Mouse (Mus musculus) cerebellum, postnatal 14 days (tissue): ENCODE measurements around the gene Adcy9.
"Not testable (repeated sequence)": the region's sequence is repeated elsewhere in the genome, so short reads cannot be mapped to it uniquely, and the experiment has no call there.

Experiments
- DNase-seq, 2 experiments: peaks; one replicate each; pipeline ENCODE4 v3.0.0; 2021; ENCODE audit warnings: mixed read lengths in 2 of 2

Adcy9 gene

GRCm38 (mm10) chr16:4381487-4381886 is 38.8 kb downstream of the Adcy9 start:
- DNase-seq: no peak

- no peak for DNase-seq
These were observed 41.5 kb downstream of the Adcy9 start for GRCm38 (mm10) chr16:4378788-4379187.

- no peak for DNase-seq
These were observed 42.7 kb downstream of the Adcy9 start for GRCm38 (mm10) chr16:4377556-4377955.

- no peak for DNase-seq
These were observed 45.4 kb downstream of the Adcy9 start for GRCm38 (mm10) chr16:4374780-4375380.

- DNase-seq: no peak
These were observed 46.0 kb downstream of the Adcy9 start for GRCm38 (mm10) chr16:4374270-4374669.

- no peak for DNase-seq
These were observed 49.3 kb downstream of the Adcy9 start for GRCm38 (mm10) chr16:4371039-4371438.

GRCm38 (mm10) chr16:4370141-4370541 is 50.2 kb downstream of the Adcy9 start:
- DNase-seq: peak; percentile 85 to 88

- no peak for DNase-seq
These were observed 52.4 kb downstream of the Adcy9 start for GRCm38 (mm10) chr16:4367930-4368329.

- peak; percentile 34 to 40 for DNase-seq
These were observed 53.0 kb downstream of the Adcy9 start for GRCm38 (mm10) chr16:4367291-4367690.

- DNase-seq: no peak
These were observed 53.6 kb downstream of the Adcy9 start for GRCm38 (mm10) chr16:4366671-4367070.

- DNase-seq: no peak
These were observed 56.8 kb downstream of the Adcy9 start for GRCm38 (mm10) chr16:4363341-4364116.

GRCm38 (mm10) chr16:4355260-4356043 is 64.8 kb downstream of the Adcy9 start:
- DNase-seq: no peak

GRCm38 (mm10) chr16:4342579-4342978 is 77.7 kb downstream of the Adcy9 start:
- DNase-seq: no peak

GRCm38 (mm10) chr16:4341316-4342062 is 78.8 kb downstream of the Adcy9 start:
- no peak for DNase-seq

- DNase-seq: not testable (repeated sequence)
These were observed 81.1 kb downstream of the Adcy9 start for GRCm38 (mm10) chr16:4339216-4339615.

- no peak for DNase-seq
These were observed 83.0 kb downstream of the Adcy9 start for GRCm38 (mm10) chr16:4337269-4337668.

- no peak for DNase-seq
These were observed 86.5 kb downstream of the Adcy9 start for GRCm38 (mm10) chr16:4333788-4334187.

GRCm38 (mm10) chr16:4333371-4333770 is 86.9 kb downstream of the Adcy9 start:
- no peak for DNase-seq

- DNase-seq: no peak
These were observed 93.2 kb downstream of the Adcy9 start for GRCm38 (mm10) chr16:4327081-4327480.

- DNase-seq: no peak
These were observed 94.5 kb downstream of the Adcy9 start for GRCm38 (mm10) chr16:4325801-4326200.

GRCm38 (mm10) chr16:4324967-4325366 is 95.3 kb downstream of the Adcy9 start:
- no peak for DNase-seq

- DNase-seq: no peak
These were observed 99.4 kb downstream of the Adcy9 start for GRCm38 (mm10) chr16:4320856-4321255.

GRCm38 (mm10) chr16:4318001-4318526 is 102.2 kb downstream of the Adcy9 start:
- peak; percentile 27 to 33 for DNase-seq
